Mouse (Mus musculus): Measurements from ENCODE around the gene V1ra8. TPM values are rescaled to one million over a fixed set of nuclear protein-coding genes. Genes with fewer than 3 reads are reported as not detected.

The V1ra8 gene
- polyA plus RNA-seq (2014; fragmentation: Illumina TruSeq; extraction: RNeasy Lipid Tissue Mini Kit (QIAGEN cat#74804); ENCODE audit: low read depth, low replicate concordance): not detected

DNA sequence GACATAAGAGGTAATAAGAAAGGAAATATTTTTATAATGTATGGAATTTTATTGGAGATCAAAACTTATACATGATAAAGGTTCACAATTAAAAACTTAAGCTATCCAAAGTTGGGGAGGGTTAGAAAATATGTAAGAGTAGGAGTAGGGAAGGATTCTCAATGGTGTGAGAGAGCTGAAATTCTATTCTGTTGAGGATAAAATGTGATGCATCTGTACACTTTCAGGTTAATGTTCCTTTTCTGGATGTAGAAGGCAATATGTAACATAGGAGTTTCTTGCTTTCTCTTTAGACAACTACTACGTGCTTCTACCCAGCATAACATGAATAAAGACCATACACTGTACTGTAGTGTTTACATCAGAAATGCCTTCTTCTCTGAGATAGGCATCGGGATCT is at the start of gene V1ra8:
Gene V1ra8, plus strand, starts transcription at position 301 of the 400 bp plus-strand sequence.

DNA sequence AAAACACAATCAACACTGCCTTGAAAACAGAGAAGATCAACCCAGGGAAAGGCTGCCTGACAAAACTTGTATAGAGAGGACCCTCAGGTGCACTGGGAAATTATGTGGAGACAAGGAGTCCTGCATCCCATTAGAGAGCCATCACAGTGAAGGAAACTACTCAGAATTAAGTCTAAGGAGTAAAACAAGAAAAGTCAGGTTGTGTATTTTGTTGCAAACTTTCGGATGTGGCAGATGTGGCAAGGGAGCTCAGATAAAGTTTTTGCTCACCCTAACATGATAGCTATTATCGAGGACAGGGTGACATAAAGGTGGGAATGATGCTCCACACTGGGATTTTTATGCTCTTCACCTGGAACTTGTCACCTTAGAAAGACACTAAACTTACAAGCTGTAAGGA is 28.1 kb upstream of the V1ra8 start, which contains the start of gene Vmn1r52:
Gene Vmn1r52, plus strand, starts transcription at position 301 of the 400 bp plus-strand sequence.

DNA sequence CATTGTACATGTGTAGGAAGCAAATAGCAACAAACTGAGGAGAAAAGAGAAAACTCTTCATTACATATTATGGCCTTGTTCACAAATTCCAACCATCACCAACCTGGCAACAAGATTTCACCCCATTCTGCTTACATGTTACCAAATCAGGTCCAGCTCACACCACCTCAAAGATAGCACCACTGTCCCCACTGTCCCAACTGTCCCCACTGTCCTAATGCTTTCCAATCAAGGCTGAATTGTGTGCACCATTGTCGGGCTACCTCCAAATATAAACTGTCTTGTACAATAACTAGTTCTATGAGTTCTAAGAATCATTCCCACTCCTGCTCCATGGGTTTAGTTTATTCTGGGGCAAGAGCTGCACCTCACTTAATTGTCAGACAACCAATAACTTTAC is 21.7 kb downstream of the V1ra8 start, which contains the start of gene Vmn1r53:
Gene Vmn1r53, minus strand, starts transcription at position 101 of the 400 bp plus-strand sequence.

DNA sequence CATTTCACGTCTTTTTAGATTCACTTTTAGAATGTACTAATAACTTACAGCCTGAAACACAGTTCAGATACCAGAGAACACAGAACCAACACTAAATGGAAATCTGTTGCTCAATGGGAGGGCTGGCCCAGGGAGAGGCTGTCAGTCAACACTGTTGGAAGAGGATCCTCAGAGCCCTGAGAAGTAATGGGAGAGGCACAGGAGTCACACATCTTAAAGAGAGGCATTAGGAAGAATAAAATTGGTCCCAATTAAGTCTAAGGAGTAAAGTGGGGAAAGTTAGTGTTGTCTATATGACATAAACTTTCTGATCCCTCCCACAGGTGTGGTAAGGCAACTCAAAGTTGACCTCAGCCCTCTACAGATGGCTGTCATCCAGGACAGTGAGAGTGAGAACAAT is 43.4 kb downstream of the V1ra8 start, which contains the start of gene Vmn1r54:
Gene Vmn1r54, plus strand, starts transcription at position 301 of the 400 bp plus-strand sequence.

Other genes with a start within 250 kb of the V1ra8 start
- gene Vmn1r46, start 233.5 kb upstream of the V1ra8 start, polyA plus RNA-seq (2014; fragmentation: Illumina TruSeq; extraction: RNeasy Lipid Tissue Mini Kit (QIAGEN cat#74804); ENCODE audit: low read depth, low replicate concordance): not detected
- gene Vmn1r47, start 186.6 kb upstream of the V1ra8 start, polyA plus RNA-seq (2014; fragmentation: Illumina TruSeq; extraction: RNeasy Lipid Tissue Mini Kit (QIAGEN cat#74804); ENCODE audit: low read depth, low replicate concordance): not detected
- gene Vmn1r48, start 166.0 kb upstream of the V1ra8 start, polyA plus RNA-seq (2014; fragmentation: Illumina TruSeq; extraction: RNeasy Lipid Tissue Mini Kit (QIAGEN cat#74804); ENCODE audit: low read depth, low replicate concordance): not detected
- not detected for gene Vmn1r49, start 124.3 kb upstream of the V1ra8 start, polyA plus RNA-seq (2014; fragmentation: Illumina TruSeq; extraction: RNeasy Lipid Tissue Mini Kit (QIAGEN cat#74804); ENCODE audit: low read depth, low replicate concordance)
- gene Vmn1r50, start 101.4 kb upstream of the V1ra8 start, polyA plus RNA-seq (2014; fragmentation: Illumina TruSeq; extraction: RNeasy Lipid Tissue Mini Kit (QIAGEN cat#74804); ENCODE audit: low read depth, low replicate concordance): not detected
- gene Vmn1r51, start 80.2 kb upstream of the V1ra8 start, polyA plus RNA-seq (2014; fragmentation: Illumina TruSeq; extraction: RNeasy Lipid Tissue Mini Kit (QIAGEN cat#74804); ENCODE audit: low read depth, low replicate concordance): not detected
- gene Vmn1r52, start 28.0 kb upstream of the V1ra8 start, polyA plus RNA-seq (2014; fragmentation: Illumina TruSeq; extraction: RNeasy Lipid Tissue Mini Kit (QIAGEN cat#74804); ENCODE audit: low read depth, low replicate concordance): not detected
- not detected for gene Vmn1r53, start 21.6 kb downstream of the V1ra8 start, polyA plus RNA-seq (2014; fragmentation: Illumina TruSeq; extraction: RNeasy Lipid Tissue Mini Kit (QIAGEN cat#74804); ENCODE audit: low read depth, low replicate concordance)
- not detected for gene Vmn1r54, start 43.5 kb downstream of the V1ra8 start, polyA plus RNA-seq (2014; fragmentation: Illumina TruSeq; extraction: RNeasy Lipid Tissue Mini Kit (QIAGEN cat#74804); ENCODE audit: low read depth, low replicate concordance)
- gene BC048671, start 98.4 kb downstream of the V1ra8 start, polyA plus RNA-seq (2014; fragmentation: Illumina TruSeq; extraction: RNeasy Lipid Tissue Mini Kit (QIAGEN cat#74804); ENCODE audit: low read depth, low replicate concordance): not detected
- not detected for gene Chst13, start 122.4 kb downstream of the V1ra8 start, polyA plus RNA-seq (2014; fragmentation: Illumina TruSeq; extraction: RNeasy Lipid Tissue Mini Kit (QIAGEN cat#74804); ENCODE audit: low read depth, low replicate concordance)
- gene Uroc1, start 130.5 kb downstream of the V1ra8 start, polyA plus RNA-seq (2014; fragmentation: Illumina TruSeq; extraction: RNeasy Lipid Tissue Mini Kit (QIAGEN cat#74804); ENCODE audit: low read depth, low replicate concordance): not detected
- 10.2 TPM for gene Zxdc, start 166.7 kb downstream of the V1ra8 start, polyA plus RNA-seq (2014; fragmentation: Illumina TruSeq; extraction: RNeasy Lipid Tissue Mini Kit (QIAGEN cat#74804); ENCODE audit: low read depth, low replicate concordance)
- gene Cfap100, start 226.0 kb downstream of the V1ra8 start, polyA plus RNA-seq (2014; fragmentation: Illumina TruSeq; extraction: RNeasy Lipid Tissue Mini Kit (QIAGEN cat#74804); ENCODE audit: low read depth, low replicate concordance): not detected